Mouse (Mus musculus) mouse trophoblast stem cell (cell line): ENCODE data around the gene Ears2.

Source experiments
- in situ Hi-C, 2 experiments: fragments of 300-500 bp; cut with MseI, MboI; formaldehyde crosslinking; loops; 2 replicates in 1 of 2; 3 replicates in 1 of 2; pipeline ENCODE4 v1.15.1; 2025

The Ears2 gene

DNA sequence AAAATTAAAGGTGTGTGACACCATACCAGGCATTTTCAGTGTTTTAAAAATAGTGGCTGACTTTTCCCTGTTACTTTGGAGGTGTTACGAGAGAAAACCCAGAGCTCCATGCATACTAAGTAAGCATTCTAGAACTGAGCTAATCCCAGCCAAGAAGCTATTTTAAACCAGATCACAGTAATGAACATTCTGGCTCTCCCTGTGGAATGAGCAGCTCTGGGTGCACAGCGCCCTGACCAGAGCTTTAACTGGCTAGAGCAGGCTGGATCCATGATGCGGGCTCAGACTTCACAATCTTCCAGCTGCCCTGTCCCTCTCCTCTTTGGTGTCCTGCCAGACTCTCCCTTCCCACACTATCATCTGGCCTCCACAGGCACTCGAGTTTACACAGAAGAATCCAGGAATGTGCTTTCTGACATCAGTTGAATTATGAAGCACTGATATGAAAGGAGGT lies 21.9 kb downstream of the Ears2 start:
- in situ Hi-C loops, result no loop called here

DNA sequence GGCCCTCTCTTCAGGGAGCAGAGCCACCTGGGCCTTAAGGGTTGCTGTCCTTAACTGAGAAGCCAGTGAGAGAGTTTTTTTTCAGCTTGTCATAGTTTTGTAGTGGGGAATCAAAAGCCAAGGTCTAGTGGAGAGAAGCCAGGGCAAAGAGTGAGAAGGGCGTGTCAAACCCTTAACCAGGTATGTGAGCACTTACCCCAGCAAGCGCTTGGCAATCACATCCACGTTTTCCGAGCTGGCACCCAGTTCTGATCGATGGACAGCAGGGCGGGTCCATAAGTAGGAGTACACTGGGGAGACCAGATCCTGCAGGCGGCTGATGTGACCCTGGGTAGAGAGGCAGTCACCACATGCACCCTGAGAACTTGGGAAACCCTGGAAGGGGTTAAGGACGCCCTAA lies 23.0 kb downstream of the Ears2 start:
- in situ Hi-C loops, result no loop called here

DNA sequence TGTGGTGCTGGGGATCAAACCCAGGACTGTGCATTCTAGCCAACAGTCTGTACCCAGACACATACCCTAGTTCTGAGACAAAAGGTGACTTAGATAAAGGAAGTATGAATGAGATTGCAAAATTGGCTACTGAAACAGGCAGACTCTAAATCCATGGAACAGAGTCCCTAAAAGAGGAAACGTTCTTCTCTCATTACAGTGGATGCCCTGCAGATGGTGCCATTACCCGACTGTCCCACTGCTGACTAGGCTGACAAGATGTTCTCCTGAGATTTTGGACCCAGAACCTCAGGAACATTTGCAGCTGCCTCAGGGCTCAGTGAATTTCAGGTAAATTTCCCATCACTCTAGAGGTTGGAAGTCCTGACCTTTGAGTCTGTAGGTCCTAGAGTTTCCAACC lies 32.7 kb downstream of the Ears2 start:
- in situ Hi-C loops, result no loop called here

DNA sequence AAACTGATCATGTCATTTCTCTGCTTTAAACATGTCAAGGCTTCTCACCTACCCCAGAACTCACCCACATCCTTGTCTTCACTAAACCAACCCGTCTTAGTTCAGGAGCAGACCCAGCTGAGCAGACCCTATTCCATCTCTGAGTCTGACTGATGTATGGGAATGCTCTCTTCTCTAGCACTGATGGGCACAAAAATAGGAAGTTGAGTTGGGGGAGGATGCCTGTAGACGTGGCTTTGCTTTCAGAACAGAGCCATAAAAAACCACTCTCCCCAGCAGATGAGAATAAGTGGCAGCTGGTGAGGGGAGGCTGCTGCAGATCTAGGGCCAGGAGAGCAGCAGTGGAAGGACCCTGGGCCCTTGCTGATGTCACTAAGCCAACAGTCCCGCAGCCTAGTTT lies 33.7 kb downstream of the Ears2 start:
- in situ Hi-C loops, result no loop called here

DNA sequence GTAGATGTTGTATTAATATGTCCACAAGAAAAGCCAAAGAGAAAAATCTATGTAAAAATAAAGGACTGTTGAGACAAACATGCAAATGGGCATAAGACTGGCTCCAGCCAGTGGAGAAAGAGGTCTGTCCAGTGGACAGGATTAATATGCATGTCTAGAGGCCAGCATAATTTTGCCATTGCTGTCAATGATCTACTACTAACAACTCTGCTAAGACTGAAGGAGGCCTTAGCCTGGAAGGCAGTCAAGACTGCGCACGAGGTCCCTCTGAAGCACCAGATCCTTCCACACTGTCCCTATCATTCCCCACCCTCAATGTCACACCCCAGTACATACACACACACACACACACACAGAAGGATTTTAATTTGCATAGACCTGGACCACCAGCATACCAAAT lies 44.9 kb downstream of the Ears2 start:
- in situ Hi-C loops, result no loop called here

DNA sequence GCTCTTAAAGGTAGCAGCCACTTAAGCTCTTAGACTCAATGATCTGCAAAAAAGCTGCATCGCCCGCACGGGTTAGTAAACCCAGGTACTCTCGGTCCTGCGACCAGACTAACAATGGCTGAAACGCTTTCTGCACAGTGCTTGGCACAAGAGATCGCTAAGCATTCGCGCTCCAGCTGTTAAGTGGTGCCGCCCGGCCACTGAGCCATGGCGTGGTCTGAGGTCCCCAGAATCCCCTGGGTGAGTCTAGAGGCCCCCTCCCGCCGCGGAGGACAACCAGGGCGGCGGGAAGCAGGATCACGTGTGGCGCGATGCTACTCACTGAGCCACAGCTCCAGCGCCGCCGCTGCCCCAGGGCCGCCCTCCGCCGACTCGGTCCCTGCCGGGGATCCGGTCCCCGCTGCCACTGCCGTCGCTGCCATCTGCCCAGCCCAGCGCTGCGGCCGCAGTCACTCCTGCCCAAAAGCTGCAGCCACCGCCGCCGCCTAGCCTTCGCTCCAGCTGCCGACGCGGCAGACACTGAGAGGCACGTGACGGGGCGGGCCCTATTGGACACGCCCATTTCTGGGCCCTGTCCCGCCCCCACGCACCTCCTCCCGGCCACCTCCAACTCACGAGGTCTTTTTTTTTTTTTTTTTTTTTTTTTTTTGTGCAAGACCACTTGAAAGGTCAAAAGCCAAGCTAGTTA lies 46.3 kb downstream of the Ears2 start, which contains the start of gene Gga2:
Gene Gga2 (minus strand): TSS at position 556 of the 688 bp plus-strand sequence.
- in situ Hi-C loops, result no loop called here

DNA sequence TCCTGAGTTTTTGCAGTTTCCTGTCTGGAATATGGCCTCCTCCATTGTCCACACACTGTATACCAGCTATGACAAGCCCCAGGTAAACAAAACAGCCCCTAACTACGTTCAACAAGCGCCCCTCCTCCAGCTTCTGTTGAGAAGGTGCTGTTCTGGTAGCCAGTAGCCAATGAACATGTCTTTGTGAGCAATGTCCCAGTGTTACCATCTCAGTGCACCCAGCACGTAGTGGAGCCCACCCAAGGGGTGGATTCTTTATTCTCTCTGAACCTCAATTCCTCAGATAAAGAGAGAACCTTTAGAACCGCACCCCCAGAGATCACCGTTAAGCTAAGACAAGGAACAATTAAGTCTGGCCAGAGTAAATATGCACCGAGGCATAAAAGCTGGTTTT lies 46.8 kb downstream of the Ears2 start:
- in situ Hi-C loops, result no loop called here

DNA sequence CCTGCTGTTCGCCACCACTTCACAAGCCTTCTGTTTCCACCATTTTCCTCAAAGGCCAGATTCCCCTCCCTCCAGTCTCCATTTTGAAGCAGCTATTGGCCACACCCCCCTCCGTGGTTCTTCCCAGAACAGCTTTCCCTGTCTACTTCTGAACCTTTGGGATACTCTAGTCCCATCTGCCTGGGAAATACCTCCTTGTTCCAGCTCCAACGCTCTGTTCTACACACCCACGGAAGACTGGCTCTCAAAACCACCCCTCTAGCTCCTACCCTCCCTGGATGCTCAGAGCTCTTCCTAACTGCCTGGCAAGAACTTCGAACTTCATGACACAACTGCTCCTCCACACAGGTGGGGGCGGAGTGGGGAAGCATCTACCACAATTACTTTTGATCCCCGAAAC lies 48.1 kb downstream of the Ears2 start:
- in situ Hi-C loops, result no loop called here

DNA sequence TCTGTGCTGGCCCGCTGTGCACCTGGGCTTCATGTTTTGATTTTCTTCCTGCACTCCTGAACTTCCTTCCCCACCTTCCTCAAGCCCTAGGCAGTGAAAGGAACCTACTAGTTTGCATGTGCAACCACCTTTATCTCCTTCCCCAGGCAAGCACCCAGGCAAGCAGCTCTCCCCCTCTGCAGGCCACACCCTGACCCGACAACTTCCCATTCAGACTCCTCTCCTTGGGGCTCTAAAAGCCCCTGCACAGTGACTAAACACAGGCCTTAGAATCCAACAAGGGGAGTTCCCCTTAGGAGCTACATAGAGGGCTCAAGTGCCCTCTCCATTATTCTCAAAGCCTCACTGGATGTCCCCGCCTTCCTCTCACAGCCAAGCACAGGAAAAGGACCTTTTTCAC lies 48.8 kb downstream of the Ears2 start:
- in situ Hi-C loops, result no loop called here

DNA sequence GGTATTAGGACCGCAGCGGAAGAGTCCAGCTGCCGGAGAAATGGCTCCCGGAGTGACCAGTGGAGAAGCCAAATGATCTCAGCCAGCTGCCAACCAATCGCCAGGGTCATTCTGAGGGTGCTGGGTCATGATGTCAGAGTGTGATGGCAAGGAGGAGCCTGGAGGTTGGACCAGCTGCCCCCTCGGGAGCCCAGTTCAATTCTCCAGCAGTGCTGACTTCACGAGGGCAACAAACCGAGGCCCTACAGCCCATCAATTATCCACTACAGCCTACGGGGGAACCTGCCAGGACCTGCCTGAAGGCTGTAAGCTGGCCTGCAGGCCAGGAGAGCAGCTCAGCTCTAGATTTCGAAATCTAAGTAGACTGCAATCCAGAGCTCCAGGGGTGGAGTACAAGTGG lies 51.3 kb downstream of the Ears2 start:
- in situ Hi-C loops, result no loop called here

DNA sequence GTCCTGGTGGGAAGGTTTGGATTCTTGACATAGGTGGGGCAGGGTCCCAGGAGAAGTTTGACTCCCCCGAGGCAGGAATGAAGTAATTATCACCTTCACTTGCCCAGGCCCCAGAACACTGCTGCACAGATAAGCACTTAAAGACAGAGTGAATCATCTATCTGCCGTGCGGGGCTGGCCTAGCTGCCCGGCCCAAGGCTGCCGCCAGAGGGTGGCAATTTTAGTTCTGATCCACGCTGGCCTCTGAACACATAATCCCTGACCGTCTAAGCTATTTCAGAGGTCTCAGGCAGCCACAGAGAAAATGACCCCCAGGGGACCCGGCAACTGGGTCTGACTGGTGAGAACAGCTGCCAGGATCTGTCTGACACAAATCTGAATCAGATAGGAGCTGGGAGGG lies 52.0 kb downstream of the Ears2 start:
- in situ Hi-C loops, result no loop called here

DNA sequence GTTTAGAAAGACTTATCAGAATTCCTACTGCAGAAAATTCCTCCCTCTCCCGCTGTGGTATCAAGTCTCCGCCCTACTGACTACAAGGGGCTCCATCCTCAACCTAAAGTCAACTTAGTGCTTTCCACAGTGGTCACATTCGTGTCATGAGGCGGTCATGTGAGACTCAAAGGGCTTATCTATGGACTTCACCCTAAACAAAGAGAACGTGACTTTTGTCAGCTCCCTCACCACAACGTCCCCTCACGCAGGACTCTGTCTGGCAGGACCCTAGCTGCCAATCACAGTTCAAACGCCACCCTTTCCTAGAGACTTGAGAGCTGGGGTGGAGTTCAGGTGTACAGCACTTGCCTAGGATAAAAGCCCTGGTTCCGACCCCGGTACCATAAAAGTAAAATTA lies 54.1 kb downstream of the Ears2 start:
- in situ Hi-C loops, result no loop called here

DNA sequence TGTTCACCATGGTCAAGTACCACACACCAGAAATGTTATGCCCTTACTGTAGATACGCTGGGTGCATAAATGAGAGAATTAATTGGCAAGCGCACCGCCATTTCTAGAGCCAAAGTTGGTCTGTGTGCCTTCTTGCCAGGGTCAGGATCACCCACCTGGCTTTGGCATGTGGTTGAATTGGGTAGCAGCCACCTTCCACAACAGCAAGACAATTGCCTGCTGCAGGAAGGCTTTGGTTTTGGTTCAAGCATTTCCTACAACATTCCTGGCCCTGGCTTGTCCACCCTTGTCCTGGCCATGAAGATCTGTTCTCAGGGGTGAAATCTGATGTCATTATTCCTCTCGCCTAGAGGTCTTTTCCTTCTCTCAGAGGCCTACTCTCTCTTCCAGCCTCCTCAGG lies 54.7 kb downstream of the Ears2 start:
- in situ Hi-C loops, result no loop called here

DNA sequence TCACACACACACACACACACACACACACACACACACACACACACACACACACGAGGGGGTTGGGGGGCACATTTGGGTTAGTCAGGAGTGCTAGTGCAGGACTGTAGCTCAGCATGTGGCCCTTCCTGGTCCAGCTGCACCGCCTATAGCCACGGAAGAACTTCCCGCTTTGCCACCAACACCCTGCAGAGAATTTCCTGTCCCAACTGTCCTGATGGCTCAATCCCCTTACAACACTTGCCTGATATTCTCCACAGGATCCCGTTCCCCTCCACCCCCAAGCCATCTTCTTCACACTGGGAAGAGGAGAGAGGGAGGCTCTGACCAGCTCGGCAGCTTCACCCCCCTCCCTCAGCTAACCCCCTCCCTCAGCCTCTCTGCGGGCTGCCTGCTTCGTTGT lies 66.7 kb downstream of the Ears2 start:
- in situ Hi-C loops, result no loop called here

DNA sequence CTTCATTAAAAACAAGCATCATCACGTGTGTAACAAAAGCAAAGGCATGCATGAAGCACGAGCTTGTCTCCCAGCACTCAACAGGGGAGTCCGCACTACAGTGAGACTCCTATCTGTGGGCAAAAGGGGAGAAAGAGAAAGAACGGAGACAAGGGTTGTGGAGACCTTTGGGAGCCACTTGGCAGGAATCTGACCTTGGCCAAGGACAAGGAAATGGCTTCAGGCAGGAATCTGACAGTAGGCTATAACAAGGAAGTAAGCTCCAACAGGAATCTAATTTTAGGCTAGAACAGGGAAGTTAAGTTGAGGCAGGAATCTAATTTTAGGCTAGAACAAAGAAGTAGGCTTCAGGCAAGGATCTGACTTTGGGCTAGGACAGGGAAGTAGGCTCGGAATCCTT lies 71.1 kb downstream of the Ears2 start:
- in situ Hi-C loops, result no loop called here
